Mouse (Mus musculus) duodenum, adult 2 months (tissue): ENCODE measurements around the gene Snrpd3. TPM values are rescaled to one million over a fixed set of nuclear protein-coding genes. Genes with fewer than 3 reads are reported as not detected.

Experiments
- polyA plus RNA-seq: library from polyadenylated mRNA; depleted of rRNA; stranded (reverse); fragments of >200 nt; gene quantifications from 2 replicates; pipeline ENCODE4 v1.2.3, GENCODE M21; 2012; ENCODE audit warnings: low replicate concordance; rRNA removed

The Snrpd3 gene
- 1.7 and 4.1 TPM in 2 replicates for polyA plus RNA-seq

DNA sequence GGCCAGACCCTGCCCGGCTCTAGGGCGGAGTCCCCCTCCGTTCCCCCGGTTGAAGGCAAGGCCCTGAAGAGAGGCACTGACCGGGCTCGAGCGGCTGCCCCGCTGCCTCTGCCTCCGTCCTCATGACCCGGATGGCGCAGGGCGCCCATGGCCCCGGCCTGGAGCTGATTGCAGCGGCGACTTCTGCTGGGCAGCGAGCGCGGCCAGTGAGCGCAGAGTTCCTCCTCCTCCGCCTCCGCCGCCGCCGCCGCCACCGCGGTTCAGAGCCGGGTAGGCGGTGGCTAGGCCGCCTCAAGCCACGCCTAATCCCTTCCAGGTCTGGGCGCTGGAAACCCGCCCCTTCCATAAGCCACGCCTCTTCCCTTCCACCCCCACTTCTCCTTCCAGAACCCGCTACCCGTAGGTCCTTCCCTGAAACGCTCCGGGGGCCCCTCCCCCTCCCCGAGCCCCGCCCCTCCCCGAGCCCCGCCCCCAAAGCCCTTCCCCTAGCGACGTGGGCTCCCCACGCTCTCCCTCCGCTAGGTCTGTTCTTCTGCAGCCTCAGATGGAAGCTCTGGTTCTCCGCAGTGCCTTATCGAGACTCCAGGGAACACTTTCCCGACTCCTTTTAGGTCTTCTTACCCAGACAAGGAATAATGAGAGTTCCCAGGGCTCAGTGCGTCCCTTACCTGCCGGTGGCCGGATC lies at the start of gene Snrpd3:
TSS of gene Snrpd3 (plus strand) at position 479 of the 685 bp plus-strand sequence.

DNA sequence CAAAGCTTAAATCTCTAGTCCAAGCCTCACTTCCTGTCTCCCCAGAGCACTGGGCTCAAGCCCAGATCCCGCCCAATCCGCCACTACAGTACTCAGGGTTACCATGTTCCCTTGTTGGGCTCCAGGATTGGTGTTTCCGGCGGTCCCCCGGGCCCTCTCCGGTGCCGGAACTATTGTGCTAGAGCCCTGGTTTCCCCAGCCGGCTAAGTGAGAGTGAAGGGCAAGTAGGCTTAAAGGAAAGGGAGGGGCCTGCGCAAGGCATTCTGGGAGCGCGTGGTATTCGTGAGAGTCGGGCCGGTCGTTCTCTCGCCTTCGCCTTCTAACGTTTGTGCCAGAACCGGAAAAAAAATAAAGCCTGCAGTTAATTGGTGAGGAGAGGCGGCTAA lies 400 bp downstream of the Snrpd3 start, which contains the start of gene Gucd1:
TSS of gene Gucd1 (minus strand) at position 215 of the 386 bp plus-strand sequence.

DNA sequence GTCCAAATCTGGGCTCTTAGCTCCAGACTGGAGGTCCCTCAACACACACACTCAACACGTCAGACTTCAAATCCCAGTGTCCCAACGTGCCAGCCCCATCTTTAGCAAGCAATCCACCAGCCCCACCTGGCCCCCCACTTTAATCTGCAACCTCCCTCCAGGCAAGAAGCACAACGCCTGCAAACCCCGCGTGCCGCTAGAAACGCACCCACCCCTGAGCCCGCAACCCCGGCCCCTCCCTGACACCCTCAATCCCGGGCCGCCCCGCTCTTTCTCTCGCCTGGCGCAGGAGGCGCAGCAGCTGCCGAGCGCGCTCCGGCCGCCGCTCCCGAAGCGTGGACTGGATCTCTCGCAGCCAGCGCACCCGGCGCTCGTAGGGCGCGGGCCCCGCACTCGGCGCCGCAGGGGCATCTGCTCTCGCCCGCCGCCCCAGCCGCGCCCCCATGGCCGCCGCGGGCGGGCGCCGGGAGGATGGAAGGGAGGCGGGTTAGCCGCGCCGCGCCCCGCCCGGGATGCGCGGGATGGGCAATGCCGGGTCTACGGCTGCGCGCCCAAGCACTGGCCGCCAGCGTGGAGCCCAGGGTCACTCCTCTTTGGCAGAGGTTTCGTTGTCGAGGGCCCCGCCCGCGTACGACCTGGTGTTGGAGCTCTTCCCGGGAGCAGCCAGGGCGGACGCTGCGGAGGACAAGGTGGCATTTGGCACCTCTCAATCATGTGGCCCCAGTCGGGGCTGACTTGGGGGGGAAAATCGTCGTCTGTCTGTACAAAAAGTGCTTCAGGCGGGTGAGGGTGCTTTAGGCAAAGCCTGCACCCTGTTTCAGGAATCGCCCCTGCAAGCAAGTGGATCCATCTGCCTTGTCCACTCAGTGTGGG lies 42.6 kb downstream of the Snrpd3 start, which contains the start of gene Lrrc75b:
TSS of gene Lrrc75b (minus strand) at position 655 of the 873 bp plus-strand sequence.

GRCm38 (mm10) chr10:75561071-75561654 lies 43.8 kb downstream of the Snrpd3 start, which contains the start of gene Ggt1:
Ggt1 (plus strand) TSS chr10:75561604.

Other genes starting within 250 kb of the Snrpd3 start
- gene Adora2a, start 200.7 kb upstream of the Snrpd3 start, polyA plus RNA-seq = 6.0 and 7.1 TPM in 2 replicates
- gene Upb1, start 116.4 kb upstream of the Snrpd3 start, polyA plus RNA-seq = 2.4 TPM in 2 replicates
- gene Gucd1, start 421 bp downstream of the Snrpd3 start, polyA plus RNA-seq = 150 and 217 TPM in 2 replicates
- gene Lrrc75b, start 42.8 kb downstream of the Snrpd3 start, polyA plus RNA-seq = 1.2 and 2.3 TPM in 2 replicates
- 547 and 933 TPM in 2 replicates for gene Ggt1, start 44.1 kb downstream of the Snrpd3 start, polyA plus RNA-seq
- gene Ggt5, start 71.8 kb downstream of the Snrpd3 start, polyA plus RNA-seq = 26.8 and 33.3 TPM in 2 replicates
- 13.4 and 185 TPM in 2 replicates for gene Susd2, start 126.5 kb downstream of the Snrpd3 start, polyA plus RNA-seq
- 28.9 and 35.0 TPM in 2 replicates for gene Cabin1, start 246.8 kb downstream of the Snrpd3 start, polyA plus RNA-seq